Mouse (Mus musculus): ENCODE data around the gene Cdc14b. TPM values are rescaled to one million over a fixed set of nuclear protein-coding genes. Genes with fewer than 3 reads are reported as not detected.

The Cdc14b gene
- total and polyA plus RNA-seq, 2 experiments: 7.6 to 31.7 TPM

- H3K27me3 ChIP-seq (ENCODE audit: control insufficient read depth, insufficient read depth, low read length): no peaks in the 10 kb centered on the region
- no peak overlapping the region for H3K27ac ChIP-seq (replicated peaks; ENCODE audit: insufficient read depth, low read depth, low read length)
- H3K9ac ChIP-seq (ENCODE audit: low read depth, low read length): no peak overlapping the region
- no peaks in the 10 kb centered on the region for H3K36me3 ChIP-seq (ENCODE audit: control insufficient read depth, insufficient read depth, low read length)
- H3K4me1 ChIP-seq (ENCODE audit: control insufficient read depth, insufficient read depth, low read length): no peaks in the 10 kb centered on the region
- WGBS: 55% methylated on average over 5 of the region's 5 CpGs
- H3K4me3 ChIP-seq (ENCODE audit: insufficient read depth, low read depth, low read length): no peak overlapping the region
- no peak for TF ChIP-seq CTCF (IDR thresholded peaks at IDR 0.05; ENCODE audit: low read depth, low read length)
- no peak for TF ChIP-seq POLR2A (IDR thresholded peaks at IDR 0.05; ENCODE audit: extremely low read depth, insufficient read depth, low read length)
- DNase-seq (ENCODE audit: extremely low read depth, low read depth, low spot score): no peak
- peaks cover 5% of the 10 kb centered on the region; the same call in 1 of the 2 replicates for H3K79me2 ChIP-seq (ENCODE audit: control insufficient read depth, insufficient read depth, low read length)
These were observed 125.0 kb downstream of the Cdc14b start for GRCm38 (mm10) chr13:64150121-64150520.

Other genes with a start within 250 kb of the Cdc14b start
- not detected in 2 replicates for gene Hsd17b3, start 186.1 kb downstream of the Cdc14b start, total RNA-seq (2014; rRNA removed)
- gene Hsd17b3, start 186.1 kb downstream of the Cdc14b start, polyA plus RNA-seq (2012; rRNA removed): 0.39 TPM in 1 of 2 replicates, not detected in the other
- 48.8 and 49.7 TPM in 2 replicates for gene Slc35d2, start 145.9 kb downstream of the Cdc14b start, total RNA-seq (2014; rRNA removed)
- gene Slc35d2, start 145.9 kb downstream of the Cdc14b start, polyA plus RNA-seq (2012; rRNA removed): 33.1 and 33.7 TPM in 2 replicates
- 21.8 and 22.8 TPM in 2 replicates for gene Zfp367, start 122.1 kb downstream of the Cdc14b start, total RNA-seq (2014; rRNA removed)
- 4.0 and 5.3 TPM in 2 replicates for gene Zfp367, start 122.1 kb downstream of the Cdc14b start, polyA plus RNA-seq (2012; rRNA removed)
- 37.7 and 39.4 TPM in 2 replicates for gene Habp4, start 113.5 kb downstream of the Cdc14b start, total RNA-seq (2014; rRNA removed)
- gene Habp4, start 113.5 kb downstream of the Cdc14b start, polyA plus RNA-seq (2012; rRNA removed): 29.6 and 38.4 TPM in 2 replicates
- gene Aaed1, start 37.4 kb upstream of the Cdc14b start, total RNA-seq (2014; rRNA removed): 83.4 and 84.2 TPM in 2 replicates
- gene Aaed1, start 37.4 kb upstream of the Cdc14b start, polyA plus RNA-seq (2012; rRNA removed): 20.8 and 21.1 TPM in 2 replicates
- gene Ctsl, start 95.6 kb upstream of the Cdc14b start, total RNA-seq (2014; rRNA removed): 624 and 654 TPM in 2 replicates
- gene Ctsl, start 95.6 kb upstream of the Cdc14b start, polyA plus RNA-seq (2012; rRNA removed): 252 and 300 TPM in 2 replicates
- 4.0 and 5.6 TPM in 2 replicates for gene Cdk20, start 157.0 kb upstream of the Cdc14b start, total RNA-seq (2014; rRNA removed)
- gene Cdk20, start 157.0 kb upstream of the Cdc14b start, polyA plus RNA-seq (2012; rRNA removed): 11.8 and 15.7 TPM in 2 replicates
- not detected in 2 replicates for gene Fam240b, start 222.5 kb upstream of the Cdc14b start, total RNA-seq (2014; rRNA removed)
- gene Fam240b, start 222.5 kb upstream of the Cdc14b start, polyA plus RNA-seq (2012; rRNA removed): not detected in 2 replicates

Data from liver, adult 2 months (tissue).